Mouse (Mus musculus): ENCODE results near the gene Dync1li2. TPM values are rescaled to one million over a fixed set of nuclear protein-coding genes. Genes with fewer than 3 reads are reported as not detected.

The Dync1li2 gene
- polyA plus RNA-seq, 1 experiment from 2014 or later: 115 TPM

DNA sequence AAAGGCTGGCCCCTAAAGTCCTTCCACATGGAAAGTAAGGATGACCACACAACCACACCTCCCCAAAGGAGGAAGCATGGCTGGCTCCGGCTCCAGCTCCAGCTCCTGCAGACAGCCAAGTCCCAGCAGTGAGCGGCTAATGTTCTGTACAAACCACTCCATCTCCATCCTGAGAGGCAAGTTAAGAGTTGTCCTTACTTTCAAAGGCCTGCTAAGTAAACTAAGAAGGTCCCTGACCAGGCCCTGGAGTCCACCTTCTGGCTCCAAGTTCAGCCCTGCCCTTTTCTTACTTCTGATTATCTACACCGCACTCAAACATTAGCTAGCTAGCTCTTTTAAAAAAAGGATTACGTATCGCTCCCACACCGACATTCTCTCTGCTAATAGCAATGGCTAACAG lies 49.1 kb downstream of the Dync1li2 start:
- peak overlapping the region; percentile 85; the same call in 1 of the 2 replicates for H3K4me3 ChIP-seq
- peak overlapping the region; percentile 90 for H3K4me2 ChIP-seq
- H3K9me3 ChIP-seq: no peaks in the 10 kb centered on the region
- peaks cover 20% of the 10 kb centered on the region for H3K4me1 ChIP-seq (replicated peaks)
- peak overlapping the region; percentile 94; the same call in 1 of the 2 replicates for H3K9ac ChIP-seq
- H3K27ac ChIP-seq: no peak overlapping the region
- no peak for ATAC-seq (ENCODE audit: low FRiP score)
- 91% methylated on average over 6 of the region's 6 CpGs for WGBS
- H3K27me3 ChIP-seq: no peaks in the 10 kb centered on the region
- H3K36me3 ChIP-seq: no peaks in the 10 kb centered on the region

DNA sequence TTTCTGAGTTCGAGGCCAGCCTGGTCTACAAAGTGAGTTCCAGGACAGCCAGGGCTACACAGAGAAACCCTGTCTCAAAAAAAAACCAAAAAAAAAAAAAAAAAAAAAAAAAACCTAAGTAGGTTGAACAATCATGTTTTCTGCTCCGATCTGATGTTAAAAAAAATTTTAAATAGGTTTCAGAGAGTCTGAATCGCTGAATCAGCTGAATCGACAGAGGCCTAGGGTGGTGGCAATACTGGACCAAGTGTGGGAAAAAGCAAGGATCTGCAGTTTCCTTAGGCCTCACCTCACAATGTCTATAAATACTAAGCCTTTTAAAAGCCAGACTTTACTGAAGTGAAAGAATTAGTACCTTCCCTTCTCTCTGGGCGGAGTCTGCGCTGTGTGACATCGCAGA lies 49.7 kb downstream of the Dync1li2 start:
- H3K9me3 ChIP-seq: no peaks in the 10 kb centered on the region
- ATAC-seq (ENCODE audit: low FRiP score): no peak
- H3K36me3 ChIP-seq: no peaks in the 10 kb centered on the region
- H3K27me3 ChIP-seq: no peaks in the 10 kb centered on the region
- no peak overlapping the region for H3K27ac ChIP-seq
- peaks cover 20% of the 10 kb centered on the region for H3K4me1 ChIP-seq (replicated peaks)
- 0 out of 2 replicates have a peak overlapping the region, but pooled peaks have one; percentile 4 for H3K9ac ChIP-seq
- no peak overlapping the region for H3K4me2 ChIP-seq
- H3K4me3 ChIP-seq: no peak overlapping the region
- 98% methylated on average over 7 of the region's 7 CpGs for WGBS

DNA sequence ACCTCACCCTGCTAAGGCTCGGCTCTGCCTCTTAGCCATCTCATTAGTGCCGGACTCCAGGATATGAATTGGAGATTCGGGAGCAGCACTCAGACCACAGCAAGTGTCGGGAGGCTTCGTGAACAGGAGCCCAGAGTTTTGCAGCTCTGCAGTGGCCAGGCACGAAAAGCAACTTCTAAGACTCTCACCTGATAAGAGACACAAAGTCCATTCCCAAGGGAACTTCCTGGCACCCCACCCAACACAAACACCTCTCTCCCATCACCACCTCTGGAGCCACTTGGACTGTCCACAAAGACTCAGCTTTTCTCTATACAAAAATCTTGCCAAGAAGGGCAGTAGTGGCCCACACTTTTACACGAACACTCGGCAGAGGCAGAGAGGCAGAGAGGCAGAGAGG lies 52.6 kb downstream of the Dync1li2 start:
- H3K4me1 ChIP-seq (replicated peaks): peaks cover 37% of the 10 kb centered on the region
- H3K9ac ChIP-seq: no peak overlapping the region
- no peak overlapping the region for H3K27ac ChIP-seq
- WGBS: 89% methylated on average over 8 of the region's 8 CpGs
- no peak overlapping the region for H3K4me3 ChIP-seq
- H3K36me3 ChIP-seq: no peaks in the 10 kb centered on the region
- H3K9me3 ChIP-seq: no peaks in the 10 kb centered on the region
- H3K4me2 ChIP-seq: no peak overlapping the region
- no peaks in the 10 kb centered on the region for H3K27me3 ChIP-seq
- no peak for ATAC-seq (ENCODE audit: low FRiP score)

DNA sequence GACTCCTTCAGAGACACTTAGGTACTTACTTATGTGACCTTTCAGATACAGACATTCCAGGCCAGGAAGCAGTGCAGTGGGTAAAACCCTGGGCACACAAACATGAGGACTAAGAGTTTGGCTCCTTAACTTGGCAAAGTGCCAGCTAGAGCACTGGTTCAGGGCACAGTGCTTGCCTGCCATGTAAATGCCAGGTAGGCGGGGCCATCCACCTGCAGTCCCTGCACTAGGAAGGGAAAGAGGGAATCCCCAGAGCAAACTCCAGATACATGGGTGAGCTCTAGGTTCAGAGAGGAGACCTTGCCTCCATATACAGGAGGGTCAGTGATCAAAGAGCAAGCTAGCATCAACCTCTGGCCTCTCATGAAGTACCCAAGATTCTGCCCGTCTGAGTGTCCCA lies 54.9 kb downstream of the Dync1li2 start:
- Histone ChIP-seq H3K9me3 (no peaks in the 10 kb centered on the region), H3K9ac (no peak overlapping the region), H3K27ac (no peak overlapping the region), H3K4me2 (no peak overlapping the region), H3K27me3 (no peaks in the 10 kb centered on the region), H3K36me3 (no peaks in the 10 kb centered on the region), H3K4me3 (no peak overlapping the region), H3K4me1 (replicated peaks) (peaks cover 20% of the 10 kb centered on the region)
- WGBS: 89% methylated on average over 2 of the region's 2 CpGs
- ATAC-seq (ENCODE audit: low FRiP score): no peak

DNA sequence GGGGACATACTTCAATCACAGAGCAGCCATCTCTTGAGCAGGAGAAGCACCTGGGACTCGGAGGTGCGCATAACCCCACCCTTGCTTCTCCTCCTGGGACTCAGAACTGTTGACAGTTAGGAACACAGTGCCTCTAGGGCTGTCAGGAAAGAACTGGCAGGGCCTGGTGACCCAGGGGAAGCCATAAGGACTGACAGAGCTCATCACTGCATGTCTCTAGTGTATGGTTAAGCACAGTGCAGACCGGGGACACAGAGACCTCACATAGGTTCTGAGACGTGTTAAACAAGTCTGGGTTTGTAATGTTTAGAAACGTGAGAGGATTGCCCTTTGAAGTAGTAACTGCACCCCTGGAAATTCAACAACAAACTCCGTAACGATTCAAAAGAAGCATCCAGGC lies 55.3 kb downstream of the Dync1li2 start:
- no peaks in the 10 kb centered on the region for H3K27me3 ChIP-seq
- H3K4me3 ChIP-seq: no peak overlapping the region
- H3K27ac ChIP-seq: no peak overlapping the region
- ATAC-seq (ENCODE audit: low FRiP score): no peak
- H3K9ac ChIP-seq: no peak overlapping the region
- peaks cover 24% of the 10 kb centered on the region for H3K4me1 ChIP-seq (replicated peaks)
- no peaks in the 10 kb centered on the region for H3K36me3 ChIP-seq
- H3K4me2 ChIP-seq: no peak overlapping the region
- no peaks in the 10 kb centered on the region for H3K9me3 ChIP-seq
- 70% methylated on average over 7 of the region's 7 CpGs for WGBS

DNA sequence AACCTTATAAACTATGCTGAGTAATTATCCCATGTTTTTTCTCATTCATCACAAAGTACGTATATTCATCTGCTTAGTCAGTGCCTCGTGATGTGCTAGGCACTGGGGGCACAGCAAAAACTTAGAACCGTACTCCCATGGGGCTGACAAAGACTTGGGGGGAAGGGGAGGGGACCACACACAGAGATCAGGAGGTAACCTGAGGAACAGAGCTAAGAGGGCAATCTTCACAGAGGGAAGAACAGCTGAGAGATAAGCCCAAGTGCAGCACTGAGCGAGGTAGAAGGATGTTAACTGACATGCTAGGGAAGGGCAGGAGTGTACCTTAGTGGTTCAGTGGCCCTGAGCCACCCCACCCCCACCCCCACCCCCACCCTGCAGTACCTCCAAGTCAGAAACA lies 56.2 kb downstream of the Dync1li2 start:
- no peak overlapping the region for H3K9ac ChIP-seq
- no peaks in the 10 kb centered on the region for H3K27me3 ChIP-seq
- H3K4me2 ChIP-seq: no peak overlapping the region
- no peak for ATAC-seq (ENCODE audit: low FRiP score)
- no peak overlapping the region for H3K27ac ChIP-seq
- peaks cover 32% of the 10 kb centered on the region for H3K4me1 ChIP-seq (replicated peaks)
- H3K9me3 ChIP-seq: no peaks in the 10 kb centered on the region
- WGBS: 16% methylated on average over 4 of the region's 4 CpGs
- H3K4me3 ChIP-seq: no peak overlapping the region
- H3K36me3 ChIP-seq: no peaks in the 10 kb centered on the region

DNA sequence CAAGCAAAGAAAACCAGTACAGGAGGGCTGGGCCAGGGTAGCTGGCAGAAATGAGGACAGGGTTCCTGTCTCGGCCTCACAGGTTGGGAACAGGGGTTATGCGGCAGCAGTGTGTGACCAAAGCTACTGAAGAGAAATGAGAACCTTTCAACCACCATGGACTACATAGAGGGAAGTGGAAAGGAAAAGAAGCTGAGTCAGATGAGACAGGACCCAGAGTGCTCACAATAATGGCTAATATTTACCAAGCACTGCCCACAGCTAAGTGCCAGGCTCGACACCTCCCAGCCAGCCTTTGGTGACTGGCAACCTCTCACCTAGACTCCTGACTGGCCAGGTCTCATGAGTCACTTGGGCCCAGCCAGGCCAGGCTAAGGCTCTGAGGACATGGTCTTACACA lies 58.9 kb downstream of the Dync1li2 start:
- Histone ChIP-seq H3K9ac (no peak overlapping the region), H3K36me3 (no peaks in the 10 kb centered on the region), H3K4me3 (no peak overlapping the region), H3K4me2 (no peak overlapping the region), H3K27ac (no peak overlapping the region), H3K27me3 (no peaks in the 10 kb centered on the region), H3K9me3 (no peaks in the 10 kb centered on the region), H3K4me1 (replicated peaks) (peaks cover 43% of the 10 kb centered on the region)
- WGBS: 65% methylated on average over 3 of the region's 3 CpGs
- no peak for ATAC-seq (ENCODE audit: low FRiP score)

DNA sequence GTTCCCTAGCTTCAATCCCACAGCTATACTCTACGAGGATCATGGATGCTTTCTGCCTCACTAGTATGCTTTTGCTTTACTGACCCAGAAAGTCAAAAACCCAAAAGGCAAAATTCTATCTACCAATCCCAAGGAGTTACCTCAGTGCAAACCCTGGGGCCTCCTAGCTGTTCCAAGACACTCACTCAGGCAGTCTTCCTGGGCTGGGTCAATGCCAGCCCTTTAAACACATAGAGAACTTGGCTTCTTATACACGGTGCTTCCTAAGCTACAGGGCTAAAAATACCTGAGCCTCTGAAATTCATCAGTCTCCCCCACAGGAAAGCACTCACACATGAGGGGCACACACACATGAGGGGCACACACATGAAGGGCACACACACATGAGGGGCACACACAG lies 59.6 kb downstream of the Dync1li2 start:
- WGBS: 85% methylated on average over 2 of the region's 2 CpGs
- no peak overlapping the region for H3K9ac ChIP-seq
- ATAC-seq (ENCODE audit: low FRiP score): no peak

DNA sequence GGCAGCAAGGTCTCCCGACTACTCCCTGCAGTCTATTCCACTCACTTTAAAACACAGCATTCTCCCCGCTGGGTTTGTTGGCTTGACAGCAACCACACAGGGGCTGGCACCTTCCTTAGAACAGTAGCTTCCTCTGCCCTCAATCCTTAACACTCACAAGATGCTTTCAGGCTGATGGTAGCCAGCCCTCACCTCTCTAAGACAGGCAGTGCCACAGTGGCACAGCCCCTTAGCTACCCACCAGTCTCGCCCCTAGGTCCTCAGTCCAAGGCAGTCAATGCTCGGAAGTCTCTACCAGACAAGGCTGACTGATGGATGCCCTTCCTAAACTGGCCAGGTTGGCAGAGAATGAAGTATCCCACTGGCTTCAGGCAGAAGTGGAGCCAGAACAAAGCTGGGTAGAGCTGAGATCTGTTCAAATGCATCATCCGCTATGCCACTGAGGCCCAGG lies 61.9 kb downstream of the Dync1li2 start:
- Histone ChIP-seq H3K4me1 (replicated peaks) (peaks cover 36% of the 10 kb centered on the region), H3K9ac (no peak overlapping the region), H3K4me3 (no peak overlapping the region), H3K4me2 (no peak overlapping the region), H3K27ac (no peak overlapping the region), H3K36me3 (no peaks in the 10 kb centered on the region), H3K9me3 (no peaks in the 10 kb centered on the region), H3K27me3 (no peaks in the 10 kb centered on the region)
- ATAC-seq (ENCODE audit: low FRiP score): no peak
- 81% methylated on average over 5 of the region's 5 CpGs for WGBS

More for the DNA sequence above, 59.6 kb downstream of the Dync1li2 start:
- no peaks in the 10 kb centered on the region for H3K9me3 ChIP-seq
- H3K27me3 ChIP-seq: no peaks in the 10 kb centered on the region
- no peak overlapping the region for H3K4me3 ChIP-seq
- H3K4me1 ChIP-seq (replicated peaks): peaks cover 43% of the 10 kb centered on the region
- H3K27ac ChIP-seq: no peak overlapping the region
- H3K36me3 ChIP-seq: no peaks in the 10 kb centered on the region
- no peak overlapping the region for H3K4me2 ChIP-seq

DNA sequence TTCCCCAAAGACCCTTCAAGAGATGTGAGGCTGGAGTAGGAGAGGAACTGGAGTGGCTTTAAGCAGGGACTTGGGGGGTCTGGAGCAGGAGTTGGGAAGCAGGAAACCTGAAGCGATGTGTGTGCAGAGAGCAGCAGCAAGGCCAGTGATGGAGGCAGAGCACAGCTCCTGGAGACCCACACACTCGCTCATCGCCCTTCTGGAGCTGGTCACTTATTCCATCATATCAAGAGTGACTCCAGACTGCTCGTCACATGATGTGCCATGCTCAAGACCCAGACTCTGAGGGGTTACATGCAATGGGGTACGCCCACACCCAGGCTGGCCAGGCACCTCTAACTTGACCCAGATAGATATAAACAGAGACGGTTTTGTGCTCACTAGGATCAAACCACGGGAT lies 62.6 kb downstream of the Dync1li2 start:
- Histone ChIP-seq H3K9ac (no peak overlapping the region), H3K27ac (no peak overlapping the region), H3K4me3 (no peak overlapping the region), H3K9me3 (no peaks in the 10 kb centered on the region), H3K36me3 (no peaks in the 10 kb centered on the region), H3K4me2 (no peak overlapping the region), H3K4me1 (replicated peaks) (peaks cover 41% of the 10 kb centered on the region), H3K27me3 (no peaks in the 10 kb centered on the region)
- no peak for ATAC-seq (ENCODE audit: low FRiP score)
- 92% methylated on average over 7 of the region's 7 CpGs for WGBS

DNA sequence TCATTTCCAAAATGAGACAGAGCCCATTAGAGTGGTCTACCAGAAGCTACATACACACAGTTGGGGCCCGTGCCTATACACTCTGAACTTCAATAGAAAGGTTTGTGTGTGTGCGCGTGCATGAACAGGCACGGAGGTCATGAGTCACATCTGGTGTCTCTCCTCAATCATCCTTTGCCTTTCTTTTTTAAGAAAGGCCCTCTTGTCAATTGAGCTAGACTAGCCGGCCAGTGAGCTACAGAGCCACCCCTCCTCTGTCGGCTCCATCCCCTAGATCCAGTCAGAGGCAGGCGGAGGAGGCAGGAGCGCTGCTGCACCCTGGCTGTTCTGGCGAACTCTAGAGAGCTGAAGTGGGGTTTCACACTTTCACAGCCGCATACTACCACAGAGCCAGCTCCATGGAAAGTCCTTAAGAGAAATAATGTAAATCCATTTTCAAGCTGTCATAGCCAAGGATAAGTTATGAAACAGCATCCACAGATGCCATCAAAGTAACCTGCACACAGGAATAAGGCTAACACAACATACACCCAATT lies 63.5 kb downstream of the Dync1li2 start:
- Histone ChIP-seq H3K4me3 (no peak overlapping the region), H3K27ac (no peak overlapping the region), H3K9ac (no peak overlapping the region), H3K27me3 (no peaks in the 10 kb centered on the region), H3K4me2 (no peak overlapping the region), H3K9me3 (no peaks in the 10 kb centered on the region), H3K4me1 (replicated peaks) (peaks cover 47% of the 10 kb centered on the region), H3K36me3 (no peaks in the 10 kb centered on the region)
- 29% methylated on average over 10 of the region's 10 CpGs for WGBS
- ATAC-seq (ENCODE audit: low FRiP score): no peak

DNA sequence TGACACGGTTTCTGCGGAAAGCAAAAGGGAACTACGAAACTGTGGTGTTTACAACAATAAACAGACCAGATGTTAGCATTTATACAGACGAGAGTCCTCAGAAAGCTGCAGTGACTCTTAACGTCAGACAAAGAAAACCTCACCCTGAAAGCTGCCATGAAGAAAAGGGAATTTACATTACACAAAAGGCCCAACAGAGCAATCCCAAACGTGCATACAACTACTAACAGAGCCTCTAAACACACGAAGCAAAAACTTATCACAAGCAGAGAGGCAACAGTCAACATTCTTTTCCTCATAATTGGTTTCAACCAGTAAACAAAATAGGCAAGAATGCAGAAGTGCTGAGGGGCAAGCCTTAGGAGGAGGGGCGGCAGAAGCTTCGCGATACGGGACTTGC lies 66.2 kb downstream of the Dync1li2 start:
- H3K27ac ChIP-seq: no peak overlapping the region
- no peak overlapping the region for H3K9ac ChIP-seq
- peaks cover 39% of the 10 kb centered on the region for H3K4me1 ChIP-seq (replicated peaks)

DNA sequence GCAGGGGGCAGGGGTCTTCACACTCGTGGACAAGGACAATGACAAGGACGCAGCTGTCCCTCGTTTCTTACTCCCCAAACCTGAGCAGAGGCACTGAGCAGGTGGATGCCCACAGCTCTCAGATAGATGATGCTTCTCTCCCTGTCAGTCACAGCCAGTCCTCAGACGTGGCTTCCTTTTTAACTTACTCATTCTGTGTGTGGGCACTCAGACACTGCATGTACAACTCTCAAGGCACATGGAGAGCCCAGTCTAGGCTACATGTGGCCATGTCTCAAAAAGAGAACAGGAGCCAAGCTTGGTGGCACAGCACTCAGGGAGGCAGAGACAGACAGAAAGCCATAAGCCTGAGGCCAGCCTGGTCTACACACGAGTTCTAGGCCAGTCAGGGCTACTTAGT lies 66.9 kb downstream of the Dync1li2 start:
- no peaks in the 10 kb centered on the region for H3K9me3 ChIP-seq
- 0 out of 2 replicates have a peak overlapping the region, but pooled peaks have one; percentile 6 for H3K27ac ChIP-seq
- H3K27me3 ChIP-seq: no peaks in the 10 kb centered on the region
- no peak overlapping the region for H3K9ac ChIP-seq
- WGBS: 46% methylated on average over 5 of the region's 5 CpGs
- no peaks in the 10 kb centered on the region for H3K36me3 ChIP-seq
- H3K4me2 ChIP-seq: no peak overlapping the region
- no peak overlapping the region for H3K4me3 ChIP-seq
- peaks cover 32% of the 10 kb centered on the region for H3K4me1 ChIP-seq (replicated peaks)
- peak; percentile 25; the same call in 1 of the 2 replicates for ATAC-seq (ENCODE audit: low FRiP score)

More for the DNA sequence above, 66.2 kb downstream of the Dync1li2 start:
- H3K9me3 ChIP-seq: no peaks in the 10 kb centered on the region
- no peak overlapping the region for H3K4me2 ChIP-seq
- H3K36me3 ChIP-seq: no peaks in the 10 kb centered on the region
- no peaks in the 10 kb centered on the region for H3K27me3 ChIP-seq
- no peak for ATAC-seq (ENCODE audit: low FRiP score)
- H3K4me3 ChIP-seq: no peak overlapping the region
- WGBS: 35% methylated on average over 11 of the region's 11 CpGs
